Mouse (Mus musculus) left cerebral cortex, adult 2 months (tissue): ENCODE measurements around the gene Atp10a. TPM values are rescaled to one million over a fixed set of nuclear protein-coding genes. Genes with fewer than 3 reads are reported as not detected.

Experiments used
- DNase-seq, 2 experiments: peaks; one replicate each; pipeline ENCODE4 v3.0.0; 2021 to 2022; ENCODE audit warnings: low spot score in 2 of 2, mixed read lengths in 1 of 2; ENCODE audit errors: extremely low spot score in 1 of 2
- H3K27ac ChIP-seq: fragments of 200-600 bp; 2 replicates; pipeline ENCODE4 v1.8.1; 2022
- H3K4me3 ChIP-seq: fragments of 200-600 bp; 2 replicates; pipeline ENCODE4 v1.8.1; 2022
- CTCF ChIP-seq: fragments of 200-600 bp; IDR thresholded peaks from 2 replicates; pipeline ENCODE4 v1.8.1; 2022; ENCODE audit warnings: antibody characterized with exemption, mild to moderate bottlenecking, moderate library complexity
- intact Hi-C: fragments of 180-260 bp; cut with DNase I; formaldehyde crosslinking; loops from one replicate; pipeline ENCODE4 v1.15.1; 2025
- total RNA-seq, 2 experiments: library from RNA; stranded (reverse); gene quantifications; 2 replicates each; pipeline ENCODE4 v1.2.3; 2021

Gene Atp10a
- total RNA-seq, 2 experiments from 2014 or later: 8.8 to 9.2 TPM

GRCm38 (mm10) chr7:58692704-58693103, 36.7 kb downstream of the Atp10a start:
- TF ChIP-seq CTCF: no peak
- no peak overlapping the region for H3K27ac ChIP-seq
- intact Hi-C loops: no loop called here
- no peak overlapping the region for H3K4me3 ChIP-seq
- no peak for DNase-seq

- Histone ChIP-seq H3K4me3 (no peak overlapping the region), H3K27ac (no peak overlapping the region)
- intact Hi-C loops: no loop called here
- no peak for TF ChIP-seq CTCF
- no peak for DNase-seq
Measured at GRCm38 (mm10) chr7:58693342-58693741, 37.4 kb downstream of the Atp10a start.

- intact Hi-C loops: no loop called here
- no peak for DNase-seq
- H3K27ac ChIP-seq: no peak overlapping the region
Measured at GRCm38 (mm10) chr7:58695661-58696060, 39.7 kb downstream of the Atp10a start.

GRCm38 (mm10) chr7:58697092-58697491, 41.1 kb downstream of the Atp10a start:
- H3K27ac ChIP-seq: no peak overlapping the region
- no peak overlapping the region for H3K4me3 ChIP-seq
- DNase-seq: no peak
- intact Hi-C loops: no loop called here
- no peak for TF ChIP-seq CTCF

More at GRCm38 (mm10) chr7:58695661-58696060, 39.7 kb downstream of the Atp10a start:
- no peak overlapping the region for H3K4me3 ChIP-seq
- no peak for TF ChIP-seq CTCF

- no peak overlapping the region for H3K27ac ChIP-seq
- intact Hi-C loops: no loop called here
- no peak overlapping the region for H3K4me3 ChIP-seq
- TF ChIP-seq CTCF: no peak; the same call in 1 of the 2 replicates
- no peak for DNase-seq
Measured at GRCm38 (mm10) chr7:58698738-58699442, 42.9 kb downstream of the Atp10a start.

- DNase-seq: no peak
- intact Hi-C loops: no loop called here
- Histone ChIP-seq H3K4me3 (no peak overlapping the region), H3K27ac (no peak overlapping the region)
- TF ChIP-seq CTCF: no peak
Measured at GRCm38 (mm10) chr7:58701311-58701710, 45.3 kb downstream of the Atp10a start.

- intact Hi-C loops: no loop called here
- H3K27ac ChIP-seq: no peak overlapping the region
- H3K4me3 ChIP-seq: no peak overlapping the region
- no peak for DNase-seq
- TF ChIP-seq CTCF: no peak; the same call in 1 of the 2 replicates
Measured at GRCm38 (mm10) chr7:58705158-58705557, 49.2 kb downstream of the Atp10a start.

GRCm38 (mm10) chr7:58709306-58709705, 53.3 kb downstream of the Atp10a start:
- Histone ChIP-seq H3K4me3 (no peak overlapping the region), H3K27ac (no peak overlapping the region)
- intact Hi-C loops: no loop called here
- DNase-seq: no peak
- no peak for TF ChIP-seq CTCF

GRCm38 (mm10) chr7:58710312-58710711, 54.3 kb downstream of the Atp10a start:
- no peak overlapping the region for H3K4me3 ChIP-seq
- no peak overlapping the region for H3K27ac ChIP-seq
- no peak for DNase-seq
- intact Hi-C loops: no loop called here
- TF ChIP-seq CTCF: no peak

- TF ChIP-seq CTCF: no peak
- Histone ChIP-seq H3K4me3 (no peak overlapping the region), H3K27ac (no peak overlapping the region)
- intact Hi-C loops: no loop called here
- no peak for DNase-seq
Measured at GRCm38 (mm10) chr7:58711811-58712210, 55.8 kb downstream of the Atp10a start.

GRCm38 (mm10) chr7:58715576-58716144, 59.7 kb downstream of the Atp10a start:
- no peak for DNase-seq
- intact Hi-C loops: no loop called here
- H3K27ac ChIP-seq: peak overlapping the region; percentile 34
- no peak for TF ChIP-seq CTCF
- H3K4me3 ChIP-seq: no peak overlapping the region

- H3K27ac ChIP-seq: peak overlapping the region; percentile 34
- DNase-seq: no peak
- TF ChIP-seq CTCF: no peak
- intact Hi-C loops: no loop called here
- H3K4me3 ChIP-seq: no peak overlapping the region
Measured at GRCm38 (mm10) chr7:58716626-58717025, 60.7 kb downstream of the Atp10a start.

- TF ChIP-seq CTCF: no peak
- peak overlapping the region; percentile 47 for H3K27ac ChIP-seq
- no peak for DNase-seq
- no peak overlapping the region for H3K4me3 ChIP-seq
- intact Hi-C loops: no loop called here
Measured at GRCm38 (mm10) chr7:58718556-58718955, 62.6 kb downstream of the Atp10a start.
